Mouse (Mus musculus) right cerebral cortex, adult 2 months (tissue): ENCODE results near the gene Crtc1.
A peak's percentile ranks its signal among the peaks of the same experiment; 100 is the strongest.

Experiments used
- DNase-seq, 2 experiments: peaks; one replicate each; pipeline ENCODE4 v3.0.0; 2021 to 2022; ENCODE audit warnings: low spot score in 2 of 2

Crtc1 gene

DNA sequence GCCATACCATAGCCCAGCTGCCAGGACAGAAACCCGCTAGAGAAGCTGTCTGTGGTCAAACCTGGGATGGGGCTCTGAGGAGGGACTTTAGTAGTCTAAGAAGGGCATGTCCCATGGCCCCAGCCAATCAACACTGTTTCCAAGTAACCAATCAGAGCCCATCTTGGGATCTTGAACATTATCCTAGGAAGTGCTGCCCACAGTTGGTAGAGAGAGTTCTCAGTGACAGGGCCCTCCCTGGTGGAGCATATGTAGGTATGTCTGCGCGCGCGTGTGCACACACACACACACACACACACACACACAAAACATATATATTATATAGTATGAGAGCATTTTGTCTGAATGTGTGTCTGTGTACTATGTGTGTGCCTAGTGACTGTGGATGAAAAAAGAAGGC is 46.3 kb downstream of the Crtc1 start:
- DNase-seq = no peak

DNA sequence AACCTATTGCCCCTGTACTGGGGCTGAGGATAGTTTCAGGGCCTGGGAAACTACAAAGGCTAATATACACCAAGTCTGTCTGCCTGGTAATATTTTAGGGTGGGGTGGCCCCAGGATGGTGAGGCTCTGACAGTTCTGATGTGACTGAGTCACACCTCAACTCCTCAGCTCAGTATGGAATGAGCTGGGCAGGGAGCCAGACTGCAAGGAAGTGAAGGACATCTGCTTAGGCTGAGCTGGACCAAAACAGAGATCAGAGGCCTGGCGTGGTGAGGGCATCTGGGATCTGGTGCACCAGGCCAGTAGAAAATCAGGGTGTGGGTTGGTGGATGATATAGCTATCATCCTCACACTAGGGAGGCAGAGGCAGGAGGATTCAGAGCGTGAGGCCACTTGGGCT is 49.7 kb downstream of the Crtc1 start:
- DNase-seq = peak in 1 of 2 experiments; percentile 28

DNA sequence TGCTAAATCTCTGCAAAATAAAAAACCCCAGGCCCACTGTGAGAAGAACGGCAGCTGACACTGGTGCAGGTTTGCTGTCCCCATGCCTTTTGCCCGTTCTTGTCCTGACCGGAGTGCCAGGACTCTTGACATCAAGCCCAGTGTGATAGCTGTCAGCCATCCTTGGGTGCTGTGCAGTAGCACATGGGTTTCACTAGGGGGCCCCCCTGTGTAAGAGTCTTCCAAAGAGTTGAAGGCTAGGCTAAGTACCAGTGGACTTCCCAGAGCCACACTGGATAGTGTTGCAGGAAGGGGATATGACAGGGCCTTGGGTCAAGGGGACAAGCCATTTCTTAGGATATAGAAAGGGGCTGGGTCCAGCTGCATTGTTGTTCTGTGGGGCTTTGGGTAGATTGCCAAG is 56.1 kb downstream of the Crtc1 start:
- DNase-seq = peak; percentile 67 to 71

DNA sequence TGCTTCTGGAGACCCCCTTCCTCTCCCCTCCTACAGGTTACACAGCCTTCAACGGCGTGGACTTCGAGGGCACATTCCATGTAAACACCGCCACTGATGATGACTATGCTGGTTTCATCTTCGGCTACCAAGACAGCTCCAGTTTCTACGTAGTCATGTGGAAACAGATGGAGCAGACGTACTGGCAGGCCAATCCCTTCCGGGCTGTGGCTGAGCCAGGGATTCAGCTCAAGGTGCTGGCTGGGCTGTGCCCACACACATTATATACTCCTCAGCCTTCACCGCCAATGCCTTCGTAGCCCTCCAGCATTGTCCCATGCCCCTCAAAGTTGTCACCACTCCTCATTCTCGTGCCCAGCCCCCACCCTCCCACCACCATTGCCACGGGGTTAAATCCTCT is 59.3 kb downstream of the Crtc1 start:
- DNase-seq = peak in 1 of 2 experiments; percentile 32

DNA sequence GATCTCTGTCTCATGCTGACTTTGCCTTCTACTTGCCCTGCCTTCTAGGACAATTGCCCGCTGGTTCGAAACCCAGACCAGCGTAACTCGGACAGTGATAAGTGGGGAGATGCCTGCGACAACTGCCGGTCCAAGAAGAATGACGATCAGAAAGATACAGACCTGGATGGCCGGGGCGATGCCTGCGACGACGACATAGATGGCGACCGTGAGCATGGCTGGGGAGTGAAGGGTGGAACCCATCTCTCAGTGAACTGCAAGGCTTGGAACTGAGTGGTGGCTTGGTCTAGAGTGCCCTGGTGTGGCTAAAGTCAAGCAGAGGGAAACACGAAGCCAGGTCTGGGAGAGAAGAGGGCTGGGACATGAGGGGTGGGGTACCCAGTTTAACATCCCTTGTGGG is 62.3 kb downstream of the Crtc1 start:
- no peak for DNase-seq

DNA sequence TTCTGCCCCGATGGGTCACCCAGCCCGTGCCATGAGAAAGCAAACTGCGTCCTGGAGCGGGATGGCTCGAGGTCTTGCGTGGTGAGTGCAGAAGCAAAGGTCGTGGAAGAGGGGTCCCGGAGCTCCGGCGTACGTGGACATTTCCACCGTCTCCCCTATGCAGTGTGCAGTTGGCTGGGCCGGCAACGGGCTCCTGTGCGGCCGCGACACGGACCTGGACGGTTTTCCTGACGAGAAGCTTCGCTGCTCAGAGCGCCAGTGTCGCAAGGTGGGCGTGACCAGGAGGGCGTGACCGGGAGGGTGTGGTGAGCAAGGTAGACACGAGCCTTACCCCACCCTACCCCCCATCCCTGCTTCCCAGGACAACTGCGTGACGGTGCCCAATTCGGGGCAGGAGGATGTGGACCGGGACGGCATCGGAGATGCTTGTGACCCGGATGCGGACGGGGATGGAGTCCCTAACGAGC is 63.1 kb downstream of the Crtc1 start:
- no peak for DNase-seq

DNA sequence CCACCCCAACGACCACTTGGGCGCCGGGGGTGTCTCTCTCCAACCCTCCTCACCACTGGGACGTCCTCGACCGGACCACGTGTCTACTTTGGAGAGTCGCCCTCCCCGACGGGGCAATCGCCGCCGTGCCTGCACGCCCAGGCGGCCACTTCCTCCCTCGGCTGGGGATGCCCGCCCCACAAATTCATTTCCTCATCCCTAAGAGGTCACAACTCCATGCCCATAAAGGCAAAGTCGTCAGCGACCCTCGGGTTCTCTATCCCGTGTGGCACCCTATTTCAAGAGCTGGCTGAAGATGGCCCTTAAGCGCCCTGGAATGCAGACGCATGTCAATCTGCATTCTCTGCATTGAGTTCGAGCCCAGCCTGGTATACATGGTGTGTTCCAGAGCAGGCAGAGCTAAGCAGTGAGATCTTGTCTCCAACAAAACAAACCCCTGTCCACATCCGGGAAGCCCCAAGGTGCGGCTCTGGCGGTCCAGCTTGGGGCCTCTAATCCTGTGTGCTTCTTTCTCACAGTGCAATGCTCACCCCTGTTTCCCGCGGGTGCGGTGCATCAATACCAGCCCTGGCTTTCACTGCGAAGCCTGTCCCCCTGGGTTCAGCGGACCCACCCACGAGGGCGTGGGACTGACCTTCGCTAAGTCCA is 64.0 kb downstream of the Crtc1 start:
- DNase-seq = no peak

DNA sequence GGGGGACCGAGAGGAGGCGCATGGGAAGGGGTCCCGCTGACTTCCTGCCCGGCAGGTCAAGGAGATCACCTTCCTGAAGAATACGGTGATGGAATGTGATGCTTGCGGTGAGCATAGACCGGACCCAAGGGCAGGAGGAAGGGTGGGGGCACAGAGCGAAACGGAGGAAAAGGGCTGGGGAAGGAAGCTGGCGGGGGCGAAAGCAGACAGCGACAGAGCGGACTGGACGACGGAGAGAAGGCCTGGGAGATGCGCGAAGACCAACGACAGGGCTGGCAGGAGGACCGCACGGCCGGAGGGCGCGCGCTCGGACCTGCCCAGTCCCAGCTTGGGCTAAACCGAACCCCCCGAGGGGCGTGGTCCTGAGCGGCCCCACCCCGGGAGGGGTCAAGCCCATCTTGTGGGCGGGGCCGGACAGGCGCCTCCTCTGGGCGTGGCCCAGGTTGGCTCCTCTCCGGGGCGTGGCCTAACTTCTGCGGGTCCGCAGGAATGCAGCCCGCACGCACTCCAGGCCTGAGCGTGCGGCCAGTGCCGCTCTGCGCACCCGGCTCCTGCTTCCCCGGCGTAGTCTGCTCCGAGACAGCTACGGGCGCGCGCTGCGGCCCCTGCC is 65.0 kb downstream of the Crtc1 start:
- no peak for DNase-seq

DNA sequence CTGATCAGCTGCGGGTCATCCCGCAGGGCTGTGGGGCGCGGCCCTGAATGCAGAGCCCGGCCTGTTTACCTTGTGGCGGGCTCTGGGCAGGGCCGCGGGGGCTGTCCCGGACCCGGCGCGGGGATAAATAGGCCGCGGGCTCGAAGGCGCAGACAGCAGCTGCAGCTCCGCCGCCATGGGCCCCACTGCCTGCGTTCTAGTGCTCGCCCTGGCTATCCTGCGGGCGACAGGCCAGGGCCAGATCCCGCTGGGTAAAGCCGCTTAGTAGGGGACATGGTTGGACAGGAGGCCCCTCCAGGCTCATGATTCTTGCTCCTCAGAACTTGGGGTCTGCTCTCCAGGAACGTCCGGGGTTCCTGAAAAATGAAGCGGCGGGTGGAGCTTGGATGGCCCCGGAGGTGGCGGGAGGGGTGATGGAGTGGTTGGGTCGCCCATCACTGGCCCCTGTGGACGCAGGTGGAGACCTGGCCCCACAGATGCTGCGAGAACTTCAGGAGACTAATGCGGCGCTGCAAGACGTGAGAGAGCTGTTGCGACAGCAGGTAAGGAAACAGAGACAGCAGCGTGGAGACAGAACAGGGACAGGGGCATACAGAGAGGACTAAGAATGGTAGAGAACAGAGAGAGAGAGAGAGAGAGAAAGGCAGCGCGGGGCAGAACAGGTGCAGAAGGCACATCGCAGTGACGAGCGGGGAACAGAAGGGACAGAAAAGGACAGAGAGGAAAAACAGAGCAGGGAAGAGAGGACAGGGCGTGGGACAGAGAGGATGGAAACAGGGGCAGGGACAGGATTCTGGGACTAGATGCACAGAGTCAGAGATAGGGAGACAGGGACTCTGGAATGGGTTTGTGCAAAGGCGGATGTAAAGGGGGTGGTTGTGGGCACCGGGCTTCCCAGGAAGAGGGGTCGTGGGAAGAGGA is 65.7 kb downstream of the Crtc1 start, which contains the start of gene Comp:
Gene Comp (plus strand): TSS at position 162 of the 921 bp plus-strand sequence.
- DNase-seq = no peak

DNA sequence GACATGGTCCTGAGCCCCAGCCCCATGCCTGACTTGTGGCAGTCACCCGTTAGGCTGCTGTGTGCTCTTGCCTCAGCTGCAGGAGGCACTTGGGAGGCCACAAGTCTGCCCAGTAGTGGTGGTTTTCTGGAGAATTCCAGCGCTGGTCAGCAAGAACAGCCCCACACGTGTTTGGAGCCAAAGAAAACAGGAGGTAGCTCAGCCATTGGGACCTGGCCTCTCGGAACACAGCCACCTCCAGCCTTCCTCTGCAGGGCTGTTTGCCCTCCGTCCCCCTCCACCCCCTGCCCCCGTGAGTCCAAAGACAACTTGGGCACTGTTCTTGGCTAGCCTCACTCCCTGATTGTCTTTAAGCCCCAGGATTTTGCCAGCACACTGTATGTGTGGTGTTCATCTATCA is 67.4 kb downstream of the Crtc1 start:
- DNase-seq = no peak

DNA sequence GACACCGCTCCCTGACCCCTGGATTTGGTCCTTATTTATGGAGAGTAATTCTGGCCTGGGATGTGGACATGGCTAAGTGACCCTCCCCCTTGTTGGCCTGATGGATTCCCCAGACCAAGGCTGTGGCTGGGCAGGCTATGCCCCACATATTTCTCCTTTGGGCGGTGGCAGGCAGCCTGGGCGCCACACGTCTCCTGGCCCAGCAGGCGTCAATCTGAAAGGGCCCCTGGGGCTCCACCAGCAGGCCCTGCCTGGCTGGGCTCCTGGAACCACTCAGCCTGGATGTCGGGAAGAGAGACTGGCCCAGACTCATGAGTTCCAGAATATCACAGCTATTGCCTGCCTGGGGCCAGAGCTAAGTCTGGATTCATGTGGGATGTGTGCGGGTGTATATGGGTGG is 68.9 kb downstream of the Crtc1 start:
- DNase-seq = no peak

DNA sequence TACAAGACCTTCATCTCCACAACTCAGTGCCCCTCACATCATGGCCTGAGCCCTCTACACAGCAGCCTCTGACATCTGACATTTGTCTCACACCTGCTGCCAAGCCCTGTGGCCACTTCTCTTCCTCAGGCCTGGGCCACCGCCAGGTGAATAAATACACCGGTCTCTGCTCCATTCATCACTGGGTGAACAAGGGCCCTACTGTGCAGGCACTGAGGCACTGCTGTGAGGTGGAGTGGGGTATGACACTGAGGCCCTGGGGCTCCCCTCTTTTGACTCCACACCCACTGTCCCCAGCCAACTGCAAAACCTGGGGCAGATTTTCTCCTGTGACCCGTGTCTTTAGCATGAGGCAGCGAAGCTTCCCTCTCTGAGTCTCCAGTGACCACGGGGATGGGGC is 72.8 kb downstream of the Crtc1 start:
- no peak for DNase-seq

DNA sequence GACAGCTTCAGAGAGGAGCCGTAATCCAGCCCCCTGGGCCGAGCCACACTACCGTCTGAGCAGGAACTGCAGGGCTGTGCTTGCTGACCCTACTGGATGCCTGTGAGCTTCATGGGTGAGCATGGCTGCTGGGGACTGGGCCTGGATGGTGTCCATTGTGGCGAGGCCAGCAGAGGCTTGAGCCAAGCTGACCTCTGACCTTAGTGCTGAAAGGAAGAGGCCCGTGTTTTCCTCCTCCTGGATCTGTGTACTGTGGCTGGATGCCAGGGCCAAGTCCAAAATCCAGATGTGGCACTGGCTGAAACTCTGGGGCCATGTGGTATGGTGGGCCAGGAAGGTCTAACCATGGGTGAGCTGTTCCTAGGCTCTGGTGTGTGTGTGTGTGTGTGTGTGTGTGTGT is 75.3 kb downstream of the Crtc1 start:
- DNase-seq = no peak

DNA sequence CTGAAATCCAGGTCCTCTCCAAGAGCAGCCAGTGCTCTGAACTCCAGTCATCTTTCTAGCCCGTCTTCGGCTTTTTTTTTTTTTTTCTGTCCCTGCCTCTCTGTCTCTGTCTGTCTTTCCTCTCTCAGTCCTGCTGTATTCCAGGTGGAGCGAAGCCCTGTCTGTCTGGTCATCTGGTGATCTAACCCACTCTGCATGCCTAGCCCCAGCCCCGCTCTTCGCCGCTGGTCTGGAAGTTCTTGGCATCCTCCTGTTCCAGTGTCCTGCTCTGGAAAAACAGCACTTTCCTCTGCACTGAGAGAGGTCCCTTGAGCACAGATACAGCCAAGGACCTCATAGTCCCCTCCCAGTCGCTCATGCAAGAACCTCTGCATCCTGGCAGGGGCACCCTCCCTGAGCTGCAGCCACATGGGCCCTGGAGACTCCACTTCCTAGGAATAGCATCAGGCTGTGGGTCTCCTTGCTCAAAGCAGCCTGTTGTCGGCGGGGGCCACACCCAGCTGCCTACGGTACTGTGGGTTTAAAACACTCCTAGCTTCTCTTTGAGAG is 77.8 kb downstream of the Crtc1 start:
- no peak for DNase-seq

DNA sequence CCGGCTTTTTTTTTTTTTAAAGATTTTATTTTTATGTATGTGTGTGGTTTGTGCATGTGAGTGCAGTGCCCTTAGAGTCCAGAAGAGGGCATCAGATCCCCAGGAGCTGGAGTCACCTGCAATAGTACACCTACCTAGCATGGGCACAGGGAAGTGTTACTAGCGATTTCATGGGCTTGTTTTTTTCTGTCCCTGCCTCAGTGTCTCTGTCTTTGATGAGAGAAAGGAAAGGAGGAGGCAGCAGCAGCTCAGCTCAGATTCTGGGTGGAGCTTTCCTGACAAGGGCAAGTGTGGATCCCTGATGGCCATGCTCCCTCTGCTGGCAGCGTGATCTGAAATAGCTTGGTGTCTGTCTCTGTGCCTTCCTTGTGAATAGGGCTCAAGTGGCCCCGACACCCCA is 78.6 kb downstream of the Crtc1 start:
- no peak for DNase-seq

DNA sequence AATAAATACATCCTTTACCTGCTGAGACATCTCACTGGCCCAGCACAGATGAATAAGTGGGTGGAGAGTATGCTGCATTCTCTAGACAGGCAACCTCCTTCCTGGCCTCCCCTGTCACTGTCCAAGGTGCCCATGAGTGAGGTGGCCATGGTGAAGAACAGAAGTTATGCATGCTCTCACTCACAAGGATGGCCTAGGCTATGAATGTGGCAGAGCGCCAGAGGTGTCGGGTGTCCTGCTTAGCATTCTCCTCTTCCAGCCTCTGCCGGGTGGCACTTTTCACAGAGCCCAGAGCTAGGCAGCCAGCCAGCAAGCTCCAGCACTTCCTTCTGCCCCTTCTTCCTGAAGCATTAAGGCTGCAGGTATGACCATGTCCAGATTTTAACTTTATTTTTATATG is 80.0 kb downstream of the Crtc1 start:
- no peak for DNase-seq

DNA sequence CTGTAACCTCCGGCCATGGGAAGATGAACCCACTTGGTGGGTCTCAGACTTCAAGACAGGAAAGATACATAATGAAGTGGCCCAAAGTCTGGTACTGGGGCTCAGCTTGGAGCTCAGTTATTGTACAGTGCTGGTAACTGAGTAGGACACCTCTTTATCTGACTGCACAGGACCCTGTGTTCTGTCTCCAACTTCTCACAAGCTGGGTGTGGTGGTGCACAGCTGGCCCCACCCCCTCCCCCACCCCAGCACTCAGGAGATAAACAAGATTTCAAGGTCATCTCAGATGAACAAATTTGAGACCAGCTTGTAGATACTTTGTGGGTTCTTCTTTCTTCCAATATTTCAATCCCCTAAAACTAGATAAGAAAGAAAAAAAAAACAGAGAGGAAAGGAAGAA is 83.3 kb downstream of the Crtc1 start:
- no peak for DNase-seq

DNA sequence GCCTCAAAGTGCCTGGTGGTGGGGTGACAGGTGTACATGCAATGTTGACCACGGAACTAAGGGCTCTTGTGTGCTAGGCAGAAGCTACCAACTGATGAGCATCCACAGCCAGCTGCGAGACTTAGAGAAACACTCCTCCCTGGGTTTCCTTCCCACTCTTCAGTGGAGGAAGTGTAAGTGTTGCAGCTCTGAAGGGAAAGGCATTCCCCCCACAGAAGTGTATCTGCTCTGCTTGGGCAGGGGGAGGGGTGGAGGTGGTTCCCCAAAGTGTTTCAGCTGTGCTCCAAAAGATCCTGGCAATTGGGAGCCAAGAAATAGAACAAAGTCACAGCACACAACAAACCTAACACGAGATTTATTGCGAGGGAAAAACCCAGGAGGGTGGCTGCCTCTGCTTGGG is 85.4 kb downstream of the Crtc1 start:
- DNase-seq = peak; percentile 56 to 63

DNA sequence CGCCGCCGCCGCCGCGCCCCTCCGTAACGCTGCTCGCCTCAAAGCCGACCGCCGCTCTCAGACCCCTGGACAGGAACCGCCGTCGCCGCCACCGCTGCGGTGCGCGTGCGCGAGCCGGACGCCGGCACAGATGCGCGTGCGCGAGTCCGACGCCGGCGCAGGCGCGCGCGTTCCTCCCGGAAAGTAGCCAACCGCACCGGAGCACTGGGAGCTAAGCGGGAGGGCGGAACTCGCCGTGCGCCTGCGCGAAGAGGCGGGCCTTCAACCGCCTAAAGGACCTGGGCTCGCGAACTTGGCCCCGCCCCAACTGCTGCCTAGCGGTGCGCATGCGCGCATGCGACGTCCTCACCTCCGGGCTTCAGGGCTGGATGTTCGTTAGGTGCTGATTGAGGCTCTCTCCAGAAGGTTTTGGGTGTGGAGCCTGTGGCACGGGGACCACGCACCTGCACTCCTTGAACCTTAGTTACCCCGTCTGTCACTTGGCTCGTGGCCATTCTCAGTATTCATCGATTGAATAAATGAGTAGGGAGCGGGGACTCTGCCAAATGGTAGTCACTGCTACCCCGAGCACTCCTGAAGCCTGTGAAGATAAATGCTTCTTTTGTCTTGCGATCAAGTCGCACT is 86.1 kb downstream of the Crtc1 start, which contains the start of gene Upf1:
Gene Upf1 (minus strand): TSS at position 85 of the 624 bp plus-strand sequence.
- DNase-seq = peak; percentile 97 to 99

DNA sequence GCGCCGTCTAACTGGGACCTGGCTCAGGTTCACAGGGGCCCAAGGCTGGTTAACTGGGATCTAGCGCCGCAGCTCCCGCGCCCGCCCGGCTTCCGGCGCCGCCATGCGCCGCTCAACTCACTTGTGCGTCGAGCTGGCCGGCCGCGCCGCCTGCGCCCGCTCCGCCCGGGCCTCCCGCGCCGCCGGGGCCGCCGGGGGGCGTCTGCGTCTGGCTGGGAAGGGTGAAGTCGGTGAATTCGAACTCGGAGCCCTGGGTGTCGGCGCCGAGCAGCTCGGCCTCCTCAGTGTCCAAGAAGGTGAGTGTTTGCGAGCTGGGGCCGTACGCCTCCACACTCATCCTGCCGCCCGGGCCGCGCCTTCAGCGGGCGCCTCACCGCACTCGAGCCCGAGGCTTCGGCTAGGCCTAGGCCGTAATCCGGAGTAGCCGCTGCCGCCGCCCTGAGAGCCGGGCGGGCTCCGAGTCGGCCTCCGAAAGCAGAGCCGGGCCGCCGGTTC is 86.7 kb downstream of the Crtc1 start:
- DNase-seq = peak in 1 of 2 experiments; percentile 55

DNA sequence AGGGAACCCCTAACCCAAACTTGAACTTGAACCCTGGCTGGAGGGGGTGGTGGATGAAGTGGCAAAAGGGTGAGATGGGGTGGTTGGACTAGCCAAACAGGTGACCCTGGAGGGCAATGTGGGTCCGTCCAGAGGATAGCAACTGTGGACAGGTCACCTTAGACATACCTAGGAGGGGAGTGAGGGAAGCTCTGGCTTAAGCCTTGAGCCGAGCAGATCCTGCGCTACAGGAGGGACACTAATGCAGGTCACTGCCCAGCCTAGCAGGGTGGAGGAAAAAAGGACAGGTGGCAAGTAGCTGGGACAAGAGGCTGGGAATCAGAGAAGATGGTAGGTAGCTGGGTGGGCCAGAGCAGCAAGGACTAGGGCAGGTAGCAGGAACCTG is 87.4 kb downstream of the Crtc1 start:
- no peak for DNase-seq
